Mouse (Mus musculus): Measurements from ENCODE around the gene Mef2a.

- TF ChIP-seq POLR2A (IDR thresholded peaks at IDR 0.05; ENCODE audit: extremely low read depth, insufficient read depth, low read length) (no peak), CTCF (IDR thresholded peaks at IDR 0.05; ENCODE audit: extremely low read depth, insufficient read depth, low read length) (no peak)
Observed at GRCm38 (mm10) chr7:67206496-67206895, 166.2 kb downstream of the Mef2a start.

Measured in cortical plate, adult 2 months (tissue).